Mouse (Mus musculus): ENCODE data around the gene Itk. TPM values are rescaled to one million over a fixed set of nuclear protein-coding genes. Genes with fewer than 3 reads are reported as not detected.

The Itk gene
- polyA plus RNA-seq, 1 experiment from 2014 or later, result not detected

DNA sequence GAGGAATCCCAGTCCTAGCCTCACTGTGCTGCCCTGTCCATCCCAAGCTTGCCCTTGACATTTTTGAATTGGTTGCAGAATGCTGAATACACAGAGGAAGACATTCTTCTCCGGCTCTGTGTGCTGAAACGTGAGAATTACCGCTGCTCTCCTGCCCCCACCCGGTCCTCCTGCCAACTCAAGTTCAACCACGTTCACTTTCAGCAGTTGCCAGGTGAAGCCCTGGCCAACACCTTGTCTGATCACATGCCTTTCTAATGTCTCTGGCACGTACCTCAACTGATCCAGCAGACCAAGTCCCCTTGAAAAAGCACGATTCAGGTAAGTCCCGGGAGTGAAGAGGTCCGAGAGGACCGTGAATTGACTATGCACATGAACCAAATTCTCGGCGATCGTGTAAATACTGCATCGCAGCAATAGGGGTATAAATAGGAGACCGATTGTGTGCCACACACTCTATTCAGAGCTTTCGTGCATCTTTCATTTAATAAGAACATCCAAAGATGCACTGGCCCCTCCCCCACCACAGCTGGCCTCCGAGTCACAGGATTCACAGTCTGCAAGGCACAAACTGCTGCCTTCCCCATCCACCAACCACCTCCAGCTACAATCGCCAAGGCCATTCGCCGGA is 80.1 kb downstream of the Itk start:
- Histone ChIP-seq H3K9ac (ENCODE audit: low read length) (peak overlapping the region; percentile 26), H3K27ac (ENCODE audit: low read depth, low read length) (peak overlapping the region; percentile 88; the same call in 1 of the 2 replicates), H3K4me3 (ENCODE audit: low read depth, low read length) (peak overlapping the region; percentile 94), H3K9me3 (replicated peaks; ENCODE audit: control insufficient read depth, low read length) (no peaks in the 10 kb centered on the region; the same call in 1 of the 2 replicates), H3K27me3 (replicated peaks; ENCODE audit: control insufficient read depth, insufficient read depth, low read length) (no peaks in the 10 kb centered on the region), H3K36me3 (ENCODE audit: control insufficient read depth, insufficient read depth, low read length) (0 out of 2 replicates have a peak, but pooled peaks cover 4% of the 10 kb centered on the region), H3K4me2 (ENCODE audit: low read length) (peak overlapping the region; percentile 91), H3K4me1 (ENCODE audit: control insufficient read depth, insufficient read depth, low read length) (peaks cover 26% of the 10 kb centered on the region)
- 53% methylated on average over 20 of the region's 20 CpGs for WGBS
- ATAC-seq (no peak; the same call in 1 of the 2 replicates), DNase-seq (ENCODE audit: low spot score) (peak; percentile 46)

GRCm38 (mm10) chr11:46308271-46308974 is 80.9 kb downstream of the Itk start:
- Histone ChIP-seq H3K4me3 (ENCODE audit: low read depth, low read length) (no peak overlapping the region), H3K9me3 (replicated peaks; ENCODE audit: control insufficient read depth, low read length) (no peaks in the 10 kb centered on the region; the same call in 1 of the 2 replicates), H3K27ac (ENCODE audit: low read depth, low read length) (0 out of 2 replicates have a peak overlapping the region, but pooled peaks have one; percentile 0), H3K4me2 (ENCODE audit: low read length) (peak overlapping the region; percentile 91), H3K27me3 (replicated peaks; ENCODE audit: control insufficient read depth, insufficient read depth, low read length) (no peaks in the 10 kb centered on the region), H3K36me3 (ENCODE audit: control insufficient read depth, insufficient read depth, low read length) (0 out of 2 replicates have a peak, but pooled peaks cover 4% of the 10 kb centered on the region), H3K9ac (ENCODE audit: low read length) (no peak overlapping the region), H3K4me1 (ENCODE audit: control insufficient read depth, insufficient read depth, low read length) (peaks cover 26% of the 10 kb centered on the region)
- DNase-seq (ENCODE audit: low spot score), result no peak
- no peak for ATAC-seq
- 91% methylated on average over 11 of the region's 11 CpGs for WGBS

DNA sequence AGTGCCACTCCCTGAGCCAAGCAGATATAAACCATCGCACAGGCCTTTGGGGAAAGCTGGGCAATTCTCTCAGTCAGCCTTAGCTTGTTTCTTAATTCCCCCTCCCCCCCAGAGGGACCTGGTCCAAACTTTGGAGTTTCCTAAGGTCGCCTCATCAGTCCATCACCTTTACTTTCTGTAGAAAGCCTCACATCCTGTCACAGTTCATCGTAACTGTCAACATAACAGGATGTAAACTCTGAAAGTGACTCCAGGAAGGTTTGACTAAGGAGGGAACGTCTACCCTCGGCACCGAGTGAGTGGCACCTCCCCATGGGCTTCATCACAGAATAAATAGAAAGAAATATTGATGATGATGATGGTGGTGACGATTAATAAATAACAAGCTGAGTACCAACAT is 81.5 kb downstream of the Itk start:
- WGBS, result 97% methylated on average over 7 of the region's 7 CpGs
- ATAC-seq, result no peak
- Histone ChIP-seq H3K4me2 (ENCODE audit: low read length) (no peak overlapping the region), H3K9ac (ENCODE audit: low read length) (no peak overlapping the region), H3K4me1 (ENCODE audit: control insufficient read depth, insufficient read depth, low read length) (peaks cover 26% of the 10 kb centered on the region), H3K27me3 (replicated peaks; ENCODE audit: control insufficient read depth, insufficient read depth, low read length) (no peaks in the 10 kb centered on the region), H3K9me3 (replicated peaks; ENCODE audit: control insufficient read depth, low read length) (no peaks in the 10 kb centered on the region; the same call in 1 of the 2 replicates), H3K27ac (ENCODE audit: low read depth, low read length) (no peak overlapping the region), H3K4me3 (ENCODE audit: low read depth, low read length) (no peak overlapping the region), H3K36me3 (ENCODE audit: control insufficient read depth, insufficient read depth, low read length) (0 out of 2 replicates have a peak, but pooled peaks cover 4% of the 10 kb centered on the region)
- no peak for DNase-seq (ENCODE audit: low spot score)

DNA sequence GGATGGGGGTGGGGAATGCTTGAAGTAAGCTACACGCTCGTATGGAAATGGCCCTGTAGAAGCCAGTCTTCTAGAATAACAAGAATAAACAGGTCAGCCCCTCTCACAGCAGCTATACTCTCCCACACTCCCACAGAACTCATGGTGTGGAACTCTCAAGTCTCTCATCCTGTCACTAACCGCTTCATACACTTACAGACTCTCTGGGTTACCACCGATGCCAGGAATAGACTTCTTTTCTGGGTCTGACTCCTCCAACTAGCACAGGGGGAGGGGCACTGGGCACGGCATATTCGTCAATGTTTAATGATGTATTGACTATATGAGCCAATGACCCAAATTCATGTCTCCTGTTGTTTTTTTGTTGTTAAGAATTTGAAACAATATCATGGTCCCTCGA is 82.5 kb downstream of the Itk start:
- Histone ChIP-seq H3K4me3 (ENCODE audit: low read depth, low read length) (no peak overlapping the region), H3K27ac (ENCODE audit: low read depth, low read length) (no peak overlapping the region), H3K27me3 (replicated peaks; ENCODE audit: control insufficient read depth, insufficient read depth, low read length) (no peaks in the 10 kb centered on the region), H3K9me3 (replicated peaks; ENCODE audit: control insufficient read depth, low read length) (no peaks in the 10 kb centered on the region; the same call in 1 of the 2 replicates), H3K4me1 (ENCODE audit: control insufficient read depth, insufficient read depth, low read length) (peaks cover 24% of the 10 kb centered on the region), H3K36me3 (ENCODE audit: control insufficient read depth, insufficient read depth, low read length) (0 out of 2 replicates have a peak, but pooled peaks cover 4% of the 10 kb centered on the region), H3K9ac (ENCODE audit: low read length) (no peak overlapping the region), H3K4me2 (ENCODE audit: low read length) (no peak overlapping the region)
- DNase-seq (ENCODE audit: low spot score), result no peak
- 92% methylated on average over 7 of the region's 7 CpGs for WGBS
- no peak for ATAC-seq

GRCm38 (mm10) chr11:46305881-46306520 is 83.3 kb downstream of the Itk start:
- ATAC-seq, result no peak
- H3K4me3 ChIP-seq (ENCODE audit: low read depth, low read length), result no peak overlapping the region
- no peak for DNase-seq (ENCODE audit: low spot score)
- H3K9me3 ChIP-seq (replicated peaks; ENCODE audit: control insufficient read depth, low read length), result no peaks in the 10 kb centered on the region; the same call in 1 of the 2 replicates
- H3K4me2 ChIP-seq (ENCODE audit: low read length), result no peak overlapping the region
- H3K27ac ChIP-seq (ENCODE audit: low read depth, low read length), result no peak overlapping the region
- no peaks in the 10 kb centered on the region for H3K27me3 ChIP-seq (replicated peaks; ENCODE audit: control insufficient read depth, insufficient read depth, low read length)
- H3K9ac ChIP-seq (ENCODE audit: low read length), result no peak overlapping the region
- H3K4me1 ChIP-seq (ENCODE audit: control insufficient read depth, insufficient read depth, low read length), result peaks cover 21% of the 10 kb centered on the region
- WGBS, result 87% methylated on average over 9 of the region's 9 CpGs
- H3K36me3 ChIP-seq (ENCODE audit: control insufficient read depth, insufficient read depth, low read length), result 0 out of 2 replicates have a peak, but pooled peaks cover 4% of the 10 kb centered on the region

DNA sequence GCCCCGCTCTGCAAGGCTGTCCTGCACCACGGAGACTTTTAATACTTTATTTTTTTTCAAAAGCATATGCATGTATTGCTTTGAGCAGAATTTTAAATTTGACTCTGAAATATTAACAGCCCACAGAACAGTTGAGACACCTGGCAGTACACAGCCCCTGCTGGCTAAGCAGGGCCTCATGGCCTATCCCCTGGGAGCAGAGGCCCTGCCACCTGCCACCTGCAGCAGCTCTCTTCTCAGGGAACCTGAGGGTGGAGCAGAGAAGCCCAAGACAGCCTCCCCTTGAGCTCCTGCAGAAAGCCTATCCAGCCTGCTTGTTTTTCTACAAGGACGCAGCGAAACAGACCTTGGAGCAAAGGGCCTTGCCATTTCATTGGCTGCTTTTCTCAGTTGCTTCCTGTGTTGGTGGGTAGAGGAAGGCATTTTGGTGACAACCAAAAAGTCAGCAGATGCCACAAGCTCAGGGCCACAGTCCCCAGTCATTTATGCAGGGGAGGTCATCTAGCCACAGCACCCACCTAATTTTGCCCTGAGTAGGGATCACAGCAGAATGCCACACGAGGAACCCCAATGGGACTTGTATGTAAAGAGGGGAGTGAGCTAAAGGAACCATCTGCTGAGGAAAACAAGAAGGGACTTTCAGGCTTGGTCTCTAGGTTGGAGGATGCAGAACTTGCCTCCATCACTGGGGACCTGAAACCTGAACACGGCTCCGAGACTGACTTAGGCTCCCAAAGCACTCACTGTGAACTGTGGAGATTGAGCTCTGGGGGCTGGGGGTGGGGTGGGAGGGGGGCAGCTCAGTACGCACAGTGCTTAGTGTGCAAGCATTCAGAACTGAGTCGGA is 84.2 kb downstream of the Itk start:
- no peak overlapping the region for H3K27ac ChIP-seq (ENCODE audit: low read depth, low read length)
- no peak for ATAC-seq
- H3K4me3 ChIP-seq (ENCODE audit: low read depth, low read length), result no peak overlapping the region
- no peaks in the 10 kb centered on the region for H3K27me3 ChIP-seq (replicated peaks; ENCODE audit: control insufficient read depth, insufficient read depth, low read length)
- DNase-seq (ENCODE audit: low spot score), result no peak
- H3K4me1 ChIP-seq (ENCODE audit: control insufficient read depth, insufficient read depth, low read length), result peaks cover 15% of the 10 kb centered on the region
- 86% methylated on average over 9 of the region's 9 CpGs for WGBS
- H3K9me3 ChIP-seq (replicated peaks; ENCODE audit: control insufficient read depth, low read length), result no peaks in the 10 kb centered on the region; the same call in 1 of the 2 replicates
- 0 out of 2 replicates have a peak overlapping the region, but pooled peaks have one; percentile 25 for H3K9ac ChIP-seq (ENCODE audit: low read length)
- 0 out of 2 replicates have a peak, but pooled peaks cover 4% of the 10 kb centered on the region for H3K36me3 ChIP-seq (ENCODE audit: control insufficient read depth, insufficient read depth, low read length)
- no peak overlapping the region for H3K4me2 ChIP-seq (ENCODE audit: low read length)

DNA sequence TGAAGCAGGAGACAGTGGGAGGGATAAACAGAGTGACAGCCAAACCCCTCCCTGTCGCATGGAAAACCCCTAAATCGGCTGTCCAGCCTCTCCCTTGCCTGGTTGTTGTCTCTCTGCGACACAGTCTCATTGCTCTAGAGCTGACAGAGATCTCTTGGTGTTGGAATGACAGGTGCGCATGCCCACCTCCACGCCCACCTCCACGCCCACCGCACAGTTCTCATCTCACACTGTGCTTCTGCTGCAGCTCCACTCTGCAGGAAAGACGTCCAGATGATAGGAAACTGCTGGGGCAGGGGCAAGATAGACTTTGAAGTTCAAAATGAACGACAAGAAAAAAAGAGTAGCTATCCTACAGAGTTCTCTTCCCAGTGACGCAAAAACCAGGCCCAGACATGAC is 85.2 kb downstream of the Itk start:
- DNase-seq (ENCODE audit: low spot score), result no peak
- H3K4me3 ChIP-seq (ENCODE audit: low read depth, low read length), result no peak overlapping the region
- WGBS, result 85% methylated on average over 10 of the region's 10 CpGs

DNA sequence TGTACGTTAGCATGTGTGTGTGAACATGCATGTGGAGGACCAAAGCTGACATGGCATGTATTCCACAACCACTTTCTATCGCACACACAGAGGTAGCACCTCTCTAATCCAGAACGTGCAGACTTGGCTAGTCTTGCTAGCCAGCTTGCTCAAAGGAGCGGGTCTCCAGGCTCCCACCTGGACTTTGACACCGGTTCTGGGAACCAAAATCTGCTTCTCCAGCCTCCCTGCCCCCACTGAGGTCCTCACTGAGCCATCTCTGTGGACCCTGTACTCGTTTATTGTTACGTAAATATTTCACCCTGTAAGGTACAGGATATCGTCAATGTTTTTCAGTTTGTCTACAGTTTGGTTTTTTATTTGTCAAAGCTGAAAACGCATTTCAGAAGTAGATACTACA is 86.8 kb downstream of the Itk start:
- Histone ChIP-seq H3K9ac (ENCODE audit: low read length) (no peak overlapping the region), H3K27ac (ENCODE audit: low read depth, low read length) (no peak overlapping the region), H3K27me3 (replicated peaks; ENCODE audit: control insufficient read depth, insufficient read depth, low read length) (no peaks in the 10 kb centered on the region), H3K4me2 (ENCODE audit: low read length) (no peak overlapping the region), H3K36me3 (ENCODE audit: control insufficient read depth, insufficient read depth, low read length) (no peaks in the 10 kb centered on the region), H3K9me3 (replicated peaks; ENCODE audit: control insufficient read depth, low read length) (no peaks in the 10 kb centered on the region), H3K4me3 (ENCODE audit: low read depth, low read length) (no peak overlapping the region), H3K4me1 (ENCODE audit: control insufficient read depth, insufficient read depth, low read length) (peaks cover 4% of the 10 kb centered on the region; the same call in 1 of the 2 replicates)
- DNase-seq (ENCODE audit: low spot score) (no peak), ATAC-seq (no peak)
- 88% methylated on average over 9 of the region's 9 CpGs for WGBS

More for the DNA sequence above, 85.2 kb downstream of the Itk start:
- no peaks in the 10 kb centered on the region; the same call in 1 of the 2 replicates for H3K9me3 ChIP-seq (replicated peaks; ENCODE audit: control insufficient read depth, low read length)
- 0 out of 2 replicates have a peak, but pooled peaks cover 4% of the 10 kb centered on the region for H3K36me3 ChIP-seq (ENCODE audit: control insufficient read depth, insufficient read depth, low read length)
- no peaks in the 10 kb centered on the region for H3K27me3 ChIP-seq (replicated peaks; ENCODE audit: control insufficient read depth, insufficient read depth, low read length)
- H3K4me2 ChIP-seq (ENCODE audit: low read length), result no peak overlapping the region
- H3K4me1 ChIP-seq (ENCODE audit: control insufficient read depth, insufficient read depth, low read length), result peaks cover 5% of the 10 kb centered on the region
- no peak overlapping the region for H3K9ac ChIP-seq (ENCODE audit: low read length)
- ATAC-seq, result no peak
- H3K27ac ChIP-seq (ENCODE audit: low read depth, low read length), result no peak overlapping the region
